Mouse (Mus musculus) megakaryocyte, embryonic 14.5 days (primary cell): ENCODE measurements at regions not wholly inside any gene's neighbourhood (a gene's known extent, or its start where the extent isn't known, plus 50 kb on each side); places are given as distances from the start of the nearest gene placed in this dataset.

Experiments
- FLI1 ChIP-seq: IDR thresholded peaks from 2 replicates; pipeline ENCODE4 v1.6.1; 2012; ENCODE audit warnings: low read length, inconsistent platforms, mixed read lengths
- GATA1 ChIP-seq: IDR thresholded peaks from 3 replicates; pipeline ENCODE4 v1.6.1; 2012; ENCODE audit warnings: mixed read lengths, low read length, inconsistent platforms, borderline replicate concordance

GRCm38 (mm10) chr7:133494256-133494981 is 107.5 kb downstream of the Tex36 start:
- TF ChIP-seq GATA1 (no peak), FLI1 (no peak)
